Mouse (Mus musculus) brain, embryonic 14.5 days (tissue): ENCODE measurements at regions not wholly inside any gene's neighbourhood (a gene's known extent, or its start where the extent isn't known, plus 50 kb on each side); places are given as distances from the start of the nearest gene placed in this dataset.
A peak's percentile ranks its signal among the peaks of the same experiment; 100 is the strongest.
"Not testable (repeated sequence)": the region's sequence is repeated elsewhere in the genome, so short reads cannot be mapped to it uniquely, and the experiment has no call there.

Experiments used
- DNase-seq: peaks from one replicate; pipeline ENCODE4 v3.0.0-alpha.2; 2011; ENCODE audit warnings: low read depth
- CTCF ChIP-seq: fragments of 200-500 bp; IDR thresholded peaks from 2 replicates; pipeline ENCODE4 v1.5.1; 2012; ENCODE audit warnings: inconsistent platforms, mild to moderate bottlenecking, moderate library complexity, borderline replicate concordance; ENCODE audit not compliant: insufficient read depth, insufficient read length; ENCODE audit errors: extremely low read depth
- POLR2A ChIP-seq: fragments of 200-500 bp; IDR thresholded peaks from 2 replicates; pipeline ENCODE4 v1.6.1; 2012; ENCODE audit warnings: mild to moderate bottlenecking, inconsistent platforms, borderline replicate concordance; ENCODE audit not compliant: poor library complexity, insufficient read depth, insufficient read length, severe bottlenecking; ENCODE audit errors: extremely low read depth

GRCm38 (mm10) chr15:24486235-24486634 lies 927.3 kb downstream of the Basp1 start:
- no peak for DNase-seq
- TF ChIP-seq POLR2A (no peak), CTCF (no peak)

DNA sequence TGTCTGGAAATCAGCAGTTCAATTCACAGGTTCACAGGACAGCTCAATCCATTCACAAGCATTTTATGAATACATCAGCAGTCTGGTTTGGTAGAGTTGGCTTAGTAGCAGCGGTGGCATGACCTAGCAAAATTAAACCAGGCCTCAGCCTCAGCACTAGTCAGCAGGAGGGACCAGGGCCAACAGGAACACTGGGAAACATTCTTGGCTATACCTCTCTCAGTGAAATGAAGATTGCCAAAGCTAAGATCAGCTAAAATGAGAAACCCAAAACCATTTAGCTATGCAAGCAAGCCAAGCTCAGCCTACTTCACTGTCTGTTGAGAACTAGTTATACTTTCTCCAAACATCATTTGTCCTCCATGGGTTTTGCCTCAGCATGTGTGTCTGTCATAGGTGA lies 945.3 kb downstream of the Basp1 start:
- TF ChIP-seq POLR2A = no peak
- no peak for TF ChIP-seq CTCF
- no peak for DNase-seq

DNA sequence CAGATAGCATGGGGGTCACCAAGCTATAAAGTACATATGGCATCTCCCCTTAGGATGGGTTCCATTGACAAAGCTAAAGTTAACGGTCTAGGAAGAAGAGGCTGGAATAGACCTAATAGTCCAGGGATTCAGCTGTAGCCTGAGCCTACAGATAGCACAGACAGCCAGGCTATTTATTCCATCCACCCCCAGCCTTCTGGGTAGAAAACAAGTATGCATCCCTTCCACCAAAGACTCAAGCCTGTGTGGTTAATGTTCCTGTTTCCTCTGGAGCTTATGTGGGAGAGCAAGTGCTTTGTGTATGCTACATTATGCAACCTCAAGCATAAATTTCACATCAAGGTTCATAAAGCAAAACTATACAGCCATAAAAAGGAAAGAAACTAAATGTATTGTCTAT lies 955.8 kb downstream of the Basp1 start:
- no peak for TF ChIP-seq POLR2A
- no peak for TF ChIP-seq CTCF
- DNase-seq = no peak

GRCm38 (mm10) chr15:24433083-24433482 lies 980.5 kb downstream of the Basp1 start:
- TF ChIP-seq POLR2A = no peak
- no peak for TF ChIP-seq CTCF
- no peak for DNase-seq

- no peak for DNase-seq
- TF ChIP-seq CTCF (no peak), POLR2A (no peak)
These were observed 984.4 kb downstream of the Basp1 start for GRCm38 (mm10) chr15:24429154-24429553.

- peak; percentile 18 for DNase-seq
- TF ChIP-seq CTCF = no peak
- TF ChIP-seq POLR2A = no peak
These were observed 991.1 kb downstream of the Basp1 start for GRCm38 (mm10) chr15:24422333-24422942.

DNA sequence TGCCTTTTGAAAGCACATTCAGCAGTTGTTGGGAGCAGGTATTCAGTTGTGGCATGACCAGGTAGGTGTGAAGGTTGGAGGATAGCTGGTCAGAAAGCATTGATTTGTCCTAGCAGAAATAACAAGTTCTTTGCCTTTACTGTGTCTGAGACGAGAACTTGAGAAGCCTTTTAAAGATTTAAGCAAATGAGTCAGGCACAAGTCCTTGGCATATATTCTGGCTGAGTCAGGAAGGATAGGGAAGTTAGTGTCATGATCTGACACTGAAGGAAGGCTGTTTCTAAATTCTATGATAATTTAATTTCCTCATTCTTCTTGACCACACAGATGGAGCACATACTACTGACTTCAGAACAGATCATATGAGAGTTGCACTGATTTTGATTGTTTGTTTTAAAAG lies 993.8 kb downstream of the Basp1 start:
- no peak for DNase-seq
- TF ChIP-seq POLR2A = no peak
- TF ChIP-seq CTCF = no peak

DNA sequence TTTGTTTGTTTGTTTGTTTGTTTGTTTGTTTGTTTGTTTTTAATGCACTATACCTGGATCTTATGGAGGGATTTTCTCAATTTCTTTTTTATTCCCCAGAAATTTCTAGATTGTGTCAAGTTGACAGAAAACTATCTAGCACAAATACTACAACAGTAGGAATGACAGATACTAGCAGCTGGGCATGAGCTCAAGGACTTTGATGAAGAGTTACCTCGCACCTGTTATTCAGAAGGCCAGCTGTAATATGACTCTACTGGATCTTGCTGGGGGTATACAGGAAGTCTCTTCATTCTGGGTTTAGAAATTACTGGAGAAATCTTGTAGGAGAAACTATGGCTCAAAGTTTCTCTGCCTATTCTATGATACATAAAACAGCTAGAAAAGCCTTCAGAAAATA lies 994.4 kb downstream of the Basp1 start:
- DNase-seq = no peak
- TF ChIP-seq CTCF (no peak), POLR2A (no peak)

GRCm38 (mm10) chr15:24407691-24408090 lies 1005.9 kb downstream of the Basp1 start:
- peak; percentile 89 for DNase-seq
- peak; percentile 72; the same call in 1 of the 2 replicates for TF ChIP-seq CTCF
- TF ChIP-seq POLR2A = no peak

DNA sequence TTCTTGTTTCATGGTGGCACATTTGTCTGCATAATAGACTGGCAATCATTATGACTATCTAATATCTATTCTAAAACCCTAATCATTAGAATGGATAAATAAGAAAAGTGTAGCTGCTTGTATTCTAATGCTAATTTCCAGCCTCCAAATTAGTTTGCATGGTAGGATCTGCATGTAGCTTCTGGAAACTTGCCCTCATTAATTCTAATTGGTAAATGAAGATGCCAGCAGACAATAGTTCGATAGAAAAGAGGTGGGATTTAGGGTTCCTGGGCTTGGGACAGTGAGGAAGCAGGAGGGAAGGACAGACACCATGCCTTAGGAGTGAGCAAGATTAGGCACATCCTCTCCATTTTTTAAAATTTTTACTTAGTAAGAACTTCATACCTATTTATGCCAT lies 1008.3 kb downstream of the Basp1 start:
- peak; percentile 64 for DNase-seq
- TF ChIP-seq POLR2A (no peak), CTCF (no peak)

- no peak for DNase-seq
- no peak for TF ChIP-seq POLR2A
- no peak for TF ChIP-seq CTCF
These were observed 1013.5 kb downstream of the Basp1 start for GRCm38 (mm10) chr15:24400088-24400487.

GRCm38 (mm10) chr15:24358398-24358797 lies 1055.2 kb downstream of the Basp1 start:
- TF ChIP-seq POLR2A = no peak
- DNase-seq = no peak

DNA sequence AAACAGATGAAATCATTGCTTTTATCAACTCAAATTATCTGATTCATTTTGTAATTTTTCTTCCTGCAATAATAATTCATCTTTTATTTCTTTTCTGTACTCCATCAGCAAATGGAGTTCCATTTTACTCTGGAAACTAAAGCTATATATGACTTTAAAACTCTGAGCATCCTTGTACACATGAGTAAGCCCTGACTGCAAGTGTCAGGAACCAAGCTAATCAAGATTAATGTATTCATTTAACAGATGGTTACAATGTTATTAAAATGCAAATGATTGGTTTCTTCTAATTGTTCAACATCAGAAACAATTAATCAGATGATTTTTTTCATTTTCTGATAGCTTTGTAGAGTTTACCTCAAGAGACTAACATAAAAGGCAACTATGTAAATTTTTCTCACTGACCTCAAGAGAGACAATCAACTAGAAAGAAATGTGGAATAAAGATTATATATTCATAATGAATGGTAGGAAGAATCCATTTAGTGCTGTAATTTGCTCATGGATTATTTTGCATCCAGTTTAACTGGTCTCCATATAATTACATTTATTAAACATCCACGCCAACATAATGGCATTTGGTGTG lies 1064.5 kb downstream of the Basp1 start:
- TF ChIP-seq POLR2A (no peak), CTCF (no peak)
- DNase-seq = peak; percentile 47

DNA sequence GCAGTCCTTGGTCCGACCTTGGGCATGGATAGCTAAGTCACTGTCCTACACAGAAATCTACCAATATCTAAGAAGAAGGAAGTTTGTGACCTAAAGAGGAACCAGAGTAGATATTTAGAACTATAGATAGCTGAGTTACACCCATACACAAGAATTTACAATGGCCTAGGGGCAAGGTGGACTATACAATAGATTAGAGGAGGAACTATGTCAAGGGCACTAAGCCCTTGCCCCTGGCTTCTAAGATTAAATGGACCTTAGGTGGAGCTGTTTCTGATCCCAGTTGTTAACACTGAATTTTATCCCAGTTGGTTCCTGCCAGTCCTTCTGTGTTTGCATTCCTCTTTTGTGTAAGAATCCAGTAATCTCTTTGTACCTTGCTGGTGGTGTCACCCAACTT lies 1077.7 kb downstream of the Basp1 start:
- not testable (repeated sequence) for DNase-seq

GRCm38 (mm10) chr15:24303123-24303522 lies 1110.4 kb downstream of the Basp1 start:
- DNase-seq = not testable (repeated sequence)
